Mouse (Mus musculus) bone marrow macrophage, adult 2 months (primary cell): ENCODE data around the gene Ano9.

Source experiments
- CTCF ChIP-seq: IDR thresholded peaks from 2 replicates; pipeline ENCODE4 v1.5.1; 2012; ENCODE audit warnings: low read depth, mild to moderate bottlenecking, low read length, moderate library complexity
- POLR2A ChIP-seq: IDR thresholded peaks from 2 replicates; pipeline ENCODE4 v1.6.1; 2012; ENCODE audit warnings: mild to moderate bottlenecking, low read depth, low read length, borderline replicate concordance

GRCm38 (mm10) chr7:141063353-141063752 lies 54.3 kb downstream of the Ano9 start:
- no peak for TF ChIP-seq CTCF
- TF ChIP-seq POLR2A, result no peak
